Mouse (Mus musculus) left cerebral cortex, adult 9 months (tissue): ENCODE data around the gene Olfr6.
"Not testable (repeated sequence)": the region's sequence is repeated elsewhere in the genome, so short reads cannot be mapped to it uniquely, and the experiment has no call there.

Experiments
- DNase-seq, 2 experiments: peaks; one replicate each; pipeline ENCODE4 v3.0.0; 2022; ENCODE audit warnings: low spot score in 2 of 2

The Olfr6 gene

DNA sequence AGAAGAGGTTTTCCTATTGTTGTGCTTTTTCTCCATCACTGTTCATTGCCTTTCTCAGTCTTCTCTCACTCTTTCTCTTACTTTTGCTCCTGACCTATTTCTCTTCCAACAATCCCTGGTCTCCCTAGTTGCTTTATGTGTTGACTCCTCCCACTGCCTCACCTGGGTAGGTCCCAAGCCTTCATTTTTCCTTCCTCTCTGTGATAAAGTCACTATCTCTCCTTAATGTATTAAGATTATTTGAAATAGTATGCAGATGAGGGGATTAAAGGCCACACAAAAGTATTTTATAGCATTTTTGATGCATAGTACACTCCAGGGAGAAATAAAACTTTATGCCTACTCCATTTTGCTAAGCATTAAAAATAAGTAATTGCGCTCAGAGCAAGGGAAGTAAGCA lies at the start of gene Olfr6:
Olfr6 (minus strand) TSS at position 101 of the 400 bp plus-strand sequence.
- DNase-seq = no peak

DNA sequence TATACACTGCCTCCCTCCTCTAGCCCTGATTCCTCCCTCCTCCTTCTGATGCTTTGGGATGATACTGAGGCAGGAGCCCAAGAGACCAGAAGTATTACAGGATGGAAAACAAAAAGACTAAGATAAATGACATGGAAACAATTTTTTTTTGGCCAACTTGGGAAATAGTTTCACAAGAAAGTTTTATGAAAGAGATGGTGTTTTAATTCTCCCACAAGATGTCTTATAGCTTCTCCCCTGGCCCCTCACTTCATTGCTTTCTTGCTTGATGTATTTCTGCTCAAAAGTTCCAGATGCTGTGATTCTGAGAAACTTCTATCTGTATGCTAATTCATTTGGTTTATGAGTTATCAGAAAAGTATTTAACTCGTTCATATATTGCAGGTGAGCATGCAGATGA lies 42.2 kb upstream of the Olfr6 start, which contains the start of gene Olfr2:
Olfr2 (minus strand) TSS at position 101 of the 400 bp plus-strand sequence.
- DNase-seq = no peak

DNA sequence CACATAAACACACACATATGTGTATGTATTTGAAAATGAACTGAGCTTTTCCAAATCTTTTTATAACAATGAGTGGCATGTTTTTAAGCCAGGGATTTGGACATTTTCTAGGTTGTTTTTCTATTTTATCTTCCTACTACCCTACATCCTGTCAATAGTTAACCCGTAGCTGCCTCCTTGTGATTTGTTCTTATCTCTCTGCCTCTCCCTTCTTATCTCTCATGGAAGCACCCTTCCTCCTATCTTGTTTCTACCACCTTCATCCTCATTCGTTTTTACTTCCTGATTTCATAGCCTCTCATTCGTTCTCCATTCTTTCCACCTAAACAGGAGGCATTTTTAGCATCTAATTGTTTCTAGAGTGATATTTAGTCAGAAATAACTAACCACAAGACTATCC lies 40.4 kb upstream of the Olfr6 start:
- DNase-seq = no peak

DNA sequence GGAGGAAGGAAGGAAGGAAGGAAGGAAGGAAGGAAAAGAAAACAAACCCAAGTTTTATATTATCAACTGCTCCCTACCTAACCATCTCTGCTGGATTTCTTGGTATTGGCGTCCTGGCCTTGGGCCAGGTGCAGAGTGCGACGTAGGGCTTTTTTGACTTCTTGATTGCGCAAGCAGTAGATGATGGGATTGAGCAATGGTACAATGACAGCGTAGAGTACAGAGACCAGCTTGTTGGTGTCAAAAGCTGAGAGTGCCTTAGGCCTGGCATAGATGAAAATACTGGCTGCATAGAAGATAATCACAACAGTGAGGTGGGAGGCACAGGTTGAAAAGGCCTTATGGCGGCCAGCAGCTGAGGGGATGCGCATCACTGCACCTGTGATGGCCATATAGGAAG lies 37.1 kb upstream of the Olfr6 start:
- no peak for DNase-seq

DNA sequence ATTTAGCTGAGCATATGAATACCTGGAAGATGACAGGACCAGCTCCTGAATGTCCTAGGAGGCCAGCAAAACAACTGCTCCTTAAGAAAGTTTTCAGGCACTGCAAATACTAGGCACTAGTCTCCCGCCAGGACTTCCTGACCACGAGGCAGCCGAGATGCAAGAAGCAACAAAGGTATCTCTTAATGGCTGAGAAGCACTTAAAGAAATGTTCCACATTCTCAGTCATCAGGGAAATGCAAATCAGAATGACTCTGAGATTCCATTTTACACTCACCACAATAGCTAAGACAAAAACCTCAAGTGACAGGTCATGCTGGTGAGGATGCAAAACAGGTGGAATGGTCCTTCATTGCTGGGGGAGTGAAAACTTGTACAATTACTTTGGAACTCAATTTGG lies 21.5 kb upstream of the Olfr6 start:
- no peak for DNase-seq

DNA sequence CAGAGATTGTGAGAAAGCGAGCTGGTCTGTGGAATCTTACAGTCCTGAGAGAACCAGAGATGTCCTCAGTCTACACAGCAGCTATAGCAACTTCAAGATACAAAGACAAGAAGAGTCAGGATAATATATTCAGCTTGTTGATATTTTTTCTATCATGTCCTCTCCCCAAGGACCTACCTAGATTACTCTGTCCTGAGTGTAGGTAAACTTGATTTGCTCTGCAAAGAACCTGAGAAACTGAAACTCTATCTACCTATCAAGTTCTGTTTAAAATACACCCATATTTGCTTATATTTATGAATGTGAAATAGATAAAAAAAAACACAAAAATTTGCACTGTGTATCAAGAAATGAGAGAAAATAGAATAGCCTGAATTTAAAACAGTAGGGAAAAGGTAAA lies 11.6 kb upstream of the Olfr6 start, which contains the start of gene Olfr711:
Olfr711 (minus strand) TSS at position 101 of the 400 bp plus-strand sequence.
- DNase-seq = no peak

DNA sequence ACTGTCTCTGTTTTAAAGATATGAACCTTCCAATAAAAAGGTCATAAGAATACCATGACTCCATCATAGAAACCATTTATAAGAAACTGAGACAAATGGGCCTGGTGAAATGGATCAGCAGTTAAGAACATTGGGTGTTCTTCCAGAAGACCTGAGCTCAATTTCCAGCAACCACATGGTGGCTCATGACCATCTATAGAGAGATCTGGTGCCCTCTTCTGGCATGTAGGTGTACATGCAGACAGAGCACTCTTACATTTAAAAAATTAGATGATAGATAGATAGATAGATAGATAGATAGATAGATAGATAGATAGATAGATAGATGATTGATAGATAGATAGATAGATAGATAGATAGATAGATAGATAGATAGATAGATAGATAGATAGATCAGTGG lies 3.8 kb upstream of the Olfr6 start:
- not testable (repeated sequence) for DNase-seq

DNA sequence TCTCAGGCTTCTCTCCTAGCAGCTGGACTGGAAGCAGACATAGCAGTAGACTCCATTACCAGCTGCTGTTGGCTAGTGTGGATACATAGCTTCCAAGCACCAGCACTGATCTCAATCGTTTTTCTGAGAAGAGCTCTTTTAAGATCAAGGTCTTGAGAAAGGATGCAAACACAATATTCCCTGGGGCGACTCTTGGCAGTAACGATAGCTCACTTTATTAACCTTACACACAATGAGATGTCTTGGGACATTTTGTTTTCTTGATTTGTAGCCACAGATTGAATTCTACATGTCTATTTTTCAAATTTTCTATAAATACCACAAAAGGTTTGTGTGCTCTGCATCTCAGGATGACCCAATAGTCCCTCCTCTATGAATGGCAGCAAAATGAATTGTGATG lies 15.5 kb downstream of the Olfr6 start, which contains the start of gene Olfr710:
Olfr710 (minus strand) TSS at position 101 of the 400 bp plus-strand sequence.
- DNase-seq = no peak

DNA sequence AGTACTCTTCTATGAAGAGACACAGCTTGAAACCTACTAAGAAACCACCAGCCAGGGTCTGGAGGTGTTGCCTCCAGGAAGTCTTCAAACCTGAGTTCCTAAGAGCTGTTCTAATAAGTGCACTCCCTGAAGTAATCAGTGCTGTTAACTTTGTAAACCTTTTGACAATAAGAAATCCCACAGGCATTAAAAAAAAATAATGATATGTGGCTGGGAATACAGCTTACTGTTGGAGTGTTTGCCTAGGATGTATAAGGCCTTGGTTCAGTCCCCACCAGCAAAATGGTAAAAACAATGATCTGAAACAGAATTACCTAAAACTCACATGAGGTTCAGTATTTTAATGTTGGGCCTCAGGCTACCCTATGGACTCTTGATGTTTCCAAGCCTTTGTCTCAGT lies 31.6 kb downstream of the Olfr6 start, which contains the start of gene Olfr709-ps1:
Olfr709-ps1 (minus strand) TSS at position 101 of the 400 bp plus-strand sequence.
- no peak for DNase-seq

DNA sequence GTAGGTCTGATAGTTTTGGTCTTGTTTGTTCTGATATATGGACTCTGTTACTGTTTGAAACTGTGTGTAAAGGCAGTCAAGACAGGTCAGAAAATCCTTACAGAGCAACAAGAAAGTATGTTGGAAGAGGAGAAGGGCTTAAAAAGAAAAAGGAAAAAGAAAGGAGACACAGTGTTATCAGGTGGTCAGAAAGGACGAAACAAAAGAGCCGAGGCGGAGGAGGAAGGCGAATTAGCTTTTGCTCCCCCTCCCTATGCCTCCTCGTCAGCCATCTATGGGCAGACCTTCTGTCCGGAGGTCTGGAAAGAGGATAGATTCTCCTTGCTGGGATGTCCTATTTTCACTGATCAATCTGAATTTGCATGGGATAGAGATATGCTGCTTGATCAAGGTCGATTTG lies 42.8 kb downstream of the Olfr6 start:
- DNase-seq = not testable (repeated sequence)

DNA sequence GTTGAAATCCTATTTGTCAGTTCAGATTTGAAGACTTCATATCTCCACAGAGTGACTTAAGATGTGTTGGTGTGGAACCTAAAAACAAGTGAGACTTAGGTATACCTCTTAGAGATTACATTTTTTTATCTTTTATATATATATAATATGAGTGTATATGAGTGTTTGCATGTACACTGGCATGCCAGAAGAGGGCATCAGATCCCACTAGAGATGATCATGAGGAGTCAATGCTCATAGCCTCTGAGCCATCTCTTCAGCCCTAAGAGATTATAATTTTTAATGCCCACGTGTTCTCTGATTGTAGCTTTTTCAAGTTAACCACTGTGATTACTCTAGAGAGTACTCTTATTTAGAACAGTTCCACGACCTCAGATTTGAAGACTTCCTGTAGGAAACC lies 56.1 kb downstream of the Olfr6 start, which contains the start of gene Olfr1532-ps1:
Olfr1532-ps1 (plus strand) TSS at position 326 of the 400 bp plus-strand sequence.
- DNase-seq = no peak
